Mouse (Mus musculus) v-Abl transformed pro-B cells (cell line): ENCODE measurements around the gene Pear1.

Source experiments
- in situ Hi-C, 2 experiments: fragments of 400-800 bp; cut with MboI; formaldehyde crosslinking; loops; one replicate each; pipeline ENCODE4 v1.15.1; 2025; ENCODE audit not compliant: unreplicated experiment in 2 of 2

Pear1 gene

DNA sequence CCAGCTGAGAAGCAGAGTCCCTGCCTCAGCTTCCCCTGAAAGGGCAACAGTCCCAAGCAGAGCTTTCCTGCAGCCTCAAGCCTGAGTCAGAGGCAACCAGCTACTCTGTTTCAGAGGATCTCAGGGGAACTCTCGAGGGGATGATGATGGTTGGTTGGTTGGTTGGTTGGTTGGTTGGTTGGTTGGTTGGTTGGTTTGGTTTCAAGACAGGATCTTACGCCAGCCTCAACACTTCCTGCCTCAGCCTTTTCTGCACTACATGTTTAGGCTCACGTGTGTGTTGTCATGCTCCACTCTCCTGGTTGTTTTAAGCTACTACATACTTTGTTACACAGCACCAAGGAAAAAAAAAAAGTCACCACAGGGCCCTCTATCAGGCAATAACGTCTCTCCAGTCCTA is 80.2 kb downstream of the Pear1 start:
- in situ Hi-C loops: loop anchor here in 1 of 2 experiments (10.0 kb wide), 2 partner anchors 239 to 499 kb away; no protein-coding TSS in a partner anchor

- in situ Hi-C loops: loop anchor here in 1 of 2 experiments (10.0 kb wide), 2 partner anchors 238 to 498 kb away; no protein-coding TSS in a partner anchor
Observed at GRCm38 (mm10) chr3:87742735-87743134, 81.4 kb downstream of the Pear1 start.

DNA sequence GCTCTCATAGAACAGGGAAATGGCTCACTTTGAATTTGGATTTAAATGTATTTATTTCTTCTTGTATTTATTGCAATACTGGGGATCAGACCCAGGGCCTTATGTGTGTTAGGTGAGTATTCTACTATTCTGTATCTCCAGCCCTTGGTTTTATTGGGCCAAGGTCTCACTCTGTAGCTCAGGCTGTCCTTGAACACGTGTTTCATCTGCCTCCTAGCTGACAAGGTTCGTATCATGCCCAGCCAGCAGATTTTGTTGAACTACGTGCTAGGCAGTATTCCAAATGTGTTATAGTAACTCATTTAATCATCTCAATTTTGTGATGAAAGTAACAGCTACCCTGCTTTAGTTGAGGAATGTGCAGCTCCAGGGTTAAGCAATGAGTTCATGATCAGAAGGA is 82.1 kb downstream of the Pear1 start:
- in situ Hi-C loops: loop anchor here in 1 of 2 experiments (10.0 kb wide), 2 partner anchors 237 to 497 kb away; no protein-coding TSS in a partner anchor

DNA sequence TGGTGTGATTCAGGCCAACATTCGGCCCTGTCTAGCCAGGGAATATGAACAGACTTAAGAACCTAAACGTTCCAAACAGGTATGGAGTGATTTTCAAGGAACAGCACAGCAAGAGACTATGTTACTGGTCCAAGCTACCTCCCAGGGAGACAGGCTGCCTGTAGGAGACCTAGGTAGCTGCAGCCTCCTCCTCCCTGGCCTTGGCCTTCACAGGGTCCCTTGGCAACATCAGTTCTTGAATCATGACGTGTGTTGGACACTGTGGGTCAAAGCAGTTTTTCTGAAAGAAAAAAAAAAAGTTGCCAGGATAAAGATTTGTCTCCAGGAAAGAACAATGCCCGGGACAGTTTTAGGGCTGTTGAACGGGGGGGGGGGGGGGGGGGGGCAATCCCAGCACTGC is 85.2 kb downstream of the Pear1 start:
- in situ Hi-C loops: no loop called here

- in situ Hi-C loops: no loop called here
Observed at GRCm38 (mm10) chr3:87735335-87735734, 88.8 kb downstream of the Pear1 start.

- in situ Hi-C loops: no loop called here
Observed at GRCm38 (mm10) chr3:87733984-87734761, 89.9 kb downstream of the Pear1 start.

GRCm38 (mm10) chr3:87733098-87733497 is 91.0 kb downstream of the Pear1 start:
- in situ Hi-C loops: no loop called here

DNA sequence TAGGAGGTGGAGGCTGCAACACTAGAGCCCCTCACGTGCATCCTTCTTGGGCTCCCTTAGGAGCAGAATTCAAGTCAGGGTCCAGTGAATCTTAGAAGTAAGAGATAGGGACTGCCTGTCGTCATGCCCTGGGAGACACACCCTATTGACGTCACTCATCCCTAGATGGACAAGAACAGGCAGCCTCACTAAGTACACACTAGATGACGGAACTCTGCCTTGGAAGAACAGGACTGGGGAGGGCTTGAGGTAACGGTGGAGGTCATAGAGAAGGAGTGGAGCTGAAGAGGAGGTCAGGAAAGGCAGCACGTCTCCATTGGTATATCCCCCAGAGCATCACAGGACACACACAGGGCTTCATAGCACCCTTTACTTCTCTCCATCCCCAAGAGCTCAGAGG is 95.4 kb downstream of the Pear1 start:
- in situ Hi-C loops: no loop called here

DNA sequence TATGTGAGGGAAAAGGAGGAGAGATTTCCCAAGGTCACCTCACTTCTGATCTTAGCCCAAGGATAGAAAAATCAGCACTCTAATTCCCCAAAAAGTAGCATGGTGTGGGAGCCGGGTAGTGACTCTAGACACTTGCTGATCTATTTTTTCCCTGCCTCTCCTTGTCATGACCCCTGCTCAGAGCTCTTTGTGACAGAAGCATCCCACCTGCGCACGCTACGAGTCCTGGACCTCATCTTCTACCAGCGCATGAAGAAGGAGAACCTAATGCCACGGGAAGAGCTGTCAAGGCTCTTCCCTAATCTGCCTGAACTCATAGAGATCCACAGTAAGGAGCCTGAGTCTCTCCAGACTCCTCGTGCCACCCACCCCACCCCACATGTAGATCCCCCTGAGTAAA is 97.9 kb downstream of the Pear1 start:
- in situ Hi-C loops: no loop called here

- in situ Hi-C loops: no loop called here
Observed at GRCm38 (mm10) chr3:87725396-87726160, 98.5 kb downstream of the Pear1 start.

DNA sequence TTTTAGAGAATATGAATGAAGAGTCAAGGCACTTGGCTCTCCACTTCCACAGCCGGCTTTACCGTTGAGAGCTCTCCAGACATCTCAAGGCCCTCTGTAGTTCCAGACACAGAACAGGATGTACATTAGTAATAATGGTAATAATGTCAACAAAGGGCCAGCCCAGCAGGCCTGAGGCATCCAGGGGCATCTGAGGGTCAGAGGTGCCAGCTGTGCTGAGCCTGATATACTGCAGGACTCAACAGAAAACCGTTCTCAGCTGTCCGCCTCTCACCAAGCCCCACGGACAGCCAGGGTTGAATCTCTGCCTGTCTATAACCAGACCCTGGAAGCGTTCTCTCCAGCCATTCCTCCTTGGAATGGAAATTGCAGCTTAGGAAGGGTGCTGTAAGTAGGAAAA is 99.5 kb downstream of the Pear1 start:
- in situ Hi-C loops: no loop called here

DNA sequence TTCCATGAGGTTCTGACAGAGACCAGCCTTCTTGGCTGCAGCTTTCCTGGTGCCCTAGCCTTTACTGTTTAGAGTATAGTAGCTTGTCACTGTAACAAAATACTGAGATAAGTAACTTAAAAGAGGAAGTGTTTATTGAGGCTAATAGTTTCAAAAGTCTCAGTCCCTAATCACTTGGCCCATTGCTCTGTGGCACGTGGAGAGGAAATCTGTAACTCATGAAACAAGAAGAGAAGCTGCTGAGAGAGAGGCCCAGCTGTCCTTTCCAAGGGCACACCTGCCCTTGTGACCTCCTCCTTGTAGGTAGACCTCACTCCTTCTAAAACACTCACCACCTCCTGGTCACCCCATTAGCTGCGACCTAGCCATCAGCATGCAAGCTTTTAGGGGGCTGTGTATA is 105.6 kb downstream of the Pear1 start:
- in situ Hi-C loops: no loop called here
